Mouse (Mus musculus) neural tube, embryonic 10.5 days (tissue): ENCODE results near the gene Pkig.

Experiments
- DNase-seq: peaks from one replicate; pipeline ENCODE4 v3.0.0-alpha.2; 2017; ENCODE audit warnings: low spot score; ENCODE audit errors: extremely low spot score

The Pkig gene

GRCm38 (mm10) chr2:163708763-163709250 is 50.6 kb downstream of the Pkig start:
- no peak for DNase-seq

GRCm38 (mm10) chr2:163710000-163710399 is 51.8 kb downstream of the Pkig start:
- DNase-seq: no peak

DNA sequence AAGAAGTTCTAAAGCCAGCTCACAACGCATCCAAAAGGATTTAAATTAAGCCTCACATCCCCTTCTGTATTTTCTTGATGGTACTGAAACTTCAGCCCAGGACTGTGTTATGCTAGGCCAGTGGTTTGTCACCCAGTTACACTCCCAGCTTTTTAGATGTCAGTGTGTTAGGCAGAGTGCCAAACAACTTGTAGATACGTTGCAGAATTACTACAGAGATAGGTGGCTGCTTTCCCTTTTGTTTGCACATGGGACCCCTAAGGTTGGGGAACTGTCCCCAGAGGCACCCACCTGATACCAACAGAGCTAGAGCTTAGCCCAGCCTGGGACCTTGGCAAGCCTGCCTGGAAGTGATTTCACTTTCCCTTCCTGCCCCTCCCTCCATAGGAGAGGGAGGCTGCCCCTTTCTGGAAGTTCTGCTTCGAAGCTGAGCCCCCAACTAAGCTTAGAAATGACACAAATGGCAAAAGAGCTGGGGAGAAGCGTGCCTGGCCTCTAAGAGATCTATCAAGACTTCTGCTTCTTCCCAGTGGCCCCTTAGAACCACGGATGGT is 52.5 kb downstream of the Pkig start:
- DNase-seq: no peak

DNA sequence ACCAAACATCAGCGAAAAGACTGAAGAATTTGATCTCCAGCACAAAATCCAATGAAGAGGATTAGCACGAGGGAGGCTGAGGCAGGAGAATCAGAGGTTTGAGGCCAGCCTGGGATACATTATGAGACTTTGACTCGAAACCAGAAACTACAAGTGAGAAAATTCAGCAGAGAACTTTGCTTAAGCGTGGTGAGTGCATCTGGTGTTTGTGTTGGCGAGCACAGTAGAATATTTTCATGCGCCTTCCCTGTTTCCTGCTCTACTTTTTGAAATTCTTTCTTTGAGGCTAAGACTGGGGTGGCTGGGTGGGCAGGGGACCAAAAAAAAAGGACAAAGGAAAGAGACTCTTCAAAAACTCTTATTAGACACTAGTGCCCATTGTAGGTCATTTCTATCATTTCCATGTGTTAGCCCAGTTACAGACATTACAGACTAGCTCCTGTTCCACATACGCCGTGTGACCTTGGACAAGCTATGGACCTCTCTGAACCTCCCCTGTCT is 53.2 kb downstream of the Pkig start:
- no peak for DNase-seq

- no peak for DNase-seq
Observed at GRCm38 (mm10) chr2:163712473-163712872, 54.3 kb downstream of the Pkig start.

- no peak for DNase-seq
Observed at GRCm38 (mm10) chr2:163712874-163713273, 54.7 kb downstream of the Pkig start.

- DNase-seq: no peak
Observed at GRCm38 (mm10) chr2:163713340-163713739, 55.2 kb downstream of the Pkig start.

GRCm38 (mm10) chr2:163716448-163716847 is 58.3 kb downstream of the Pkig start:
- no peak for DNase-seq

GRCm38 (mm10) chr2:163716853-163717252 is 58.7 kb downstream of the Pkig start:
- DNase-seq: peak; percentile 33

GRCm38 (mm10) chr2:163718526-163718925 is 60.3 kb downstream of the Pkig start:
- DNase-seq: no peak

GRCm38 (mm10) chr2:163718951-163719603 is 60.9 kb downstream of the Pkig start:
- peak; percentile 88 for DNase-seq

DNA sequence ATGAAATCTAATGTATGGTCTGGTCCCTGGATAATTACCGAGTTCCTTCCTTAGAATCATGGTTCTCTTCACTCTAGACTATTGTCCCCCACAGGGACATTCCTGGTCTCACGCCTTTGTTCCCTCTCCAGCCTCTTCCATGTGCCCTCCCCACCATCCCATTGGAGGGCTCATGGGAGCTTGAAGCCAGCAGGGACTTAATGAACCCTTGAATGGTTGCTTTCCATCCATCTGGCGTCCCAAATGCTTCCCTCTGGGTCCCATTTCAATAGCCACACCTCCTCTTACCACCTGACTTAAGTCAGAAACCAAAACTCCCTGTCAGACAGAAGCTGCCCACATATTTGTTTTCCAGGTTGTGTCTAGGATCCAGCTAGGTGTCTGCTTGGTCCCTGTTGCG is 61.4 kb downstream of the Pkig start:
- DNase-seq: no peak

- no peak for DNase-seq
Observed at GRCm38 (mm10) chr2:163722550-163722949, 64.4 kb downstream of the Pkig start.

- DNase-seq: no peak
Observed at GRCm38 (mm10) chr2:163726766-163727393, 68.7 kb downstream of the Pkig start.

DNA sequence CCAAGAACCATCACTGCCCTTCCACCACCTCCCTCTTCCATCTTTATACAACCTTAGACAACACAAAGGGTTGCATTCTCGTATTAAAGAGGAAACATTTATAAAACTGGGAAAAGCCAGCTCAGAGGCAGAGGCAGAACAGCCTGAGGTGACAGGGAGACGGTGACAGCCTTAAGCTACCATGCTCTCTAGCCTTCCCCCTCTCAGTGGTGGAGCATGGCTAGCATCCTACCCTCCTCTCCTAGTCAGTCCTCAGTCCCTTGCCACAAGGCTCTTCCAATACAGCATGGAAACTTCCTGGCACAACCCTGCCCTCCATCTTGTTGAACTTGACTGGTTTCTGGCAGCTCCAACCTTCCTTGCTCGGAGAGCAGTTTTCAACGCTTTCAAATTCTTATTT is 70.1 kb downstream of the Pkig start:
- no peak for DNase-seq

DNA sequence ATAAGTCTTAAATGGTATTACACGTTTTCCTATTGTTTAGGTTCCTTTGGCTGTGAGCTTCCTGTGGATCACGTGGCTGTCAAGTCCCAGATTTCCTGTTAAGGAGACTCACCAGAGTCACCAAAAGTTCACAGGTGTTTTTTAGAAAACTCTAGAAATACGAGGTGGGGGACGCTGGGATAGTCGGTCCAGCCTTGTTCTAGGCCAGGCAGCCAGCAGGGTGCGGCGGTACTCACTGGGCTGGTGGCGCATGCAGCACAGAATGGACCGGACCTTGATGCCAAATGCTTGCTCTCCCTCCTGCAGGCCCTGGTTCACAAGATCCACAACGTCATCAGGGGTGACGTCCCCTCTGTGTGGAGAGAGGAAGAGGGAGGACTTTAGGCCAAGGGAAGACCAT is 73.8 kb downstream of the Pkig start:
- no peak for DNase-seq

DNA sequence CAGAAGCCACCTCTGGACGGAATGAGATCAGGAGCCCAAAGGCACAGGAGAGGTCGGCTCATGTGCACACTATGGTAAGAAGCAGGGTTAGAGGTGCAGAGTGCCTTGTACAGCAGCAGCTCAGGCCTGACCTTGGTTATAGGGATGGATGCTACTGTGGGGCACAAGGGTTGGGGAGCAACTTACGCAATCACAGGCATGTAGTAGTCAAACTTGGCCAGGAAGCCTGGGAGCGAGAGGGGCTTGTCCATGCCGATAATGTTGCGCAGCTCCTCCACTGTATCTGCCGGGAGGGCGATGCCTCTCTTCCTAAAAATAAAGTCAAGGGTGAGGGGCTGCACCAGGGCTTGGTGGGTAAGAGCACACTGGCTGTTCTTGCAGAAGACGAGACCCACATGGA is 77.0 kb downstream of the Pkig start:
- DNase-seq: no peak

DNA sequence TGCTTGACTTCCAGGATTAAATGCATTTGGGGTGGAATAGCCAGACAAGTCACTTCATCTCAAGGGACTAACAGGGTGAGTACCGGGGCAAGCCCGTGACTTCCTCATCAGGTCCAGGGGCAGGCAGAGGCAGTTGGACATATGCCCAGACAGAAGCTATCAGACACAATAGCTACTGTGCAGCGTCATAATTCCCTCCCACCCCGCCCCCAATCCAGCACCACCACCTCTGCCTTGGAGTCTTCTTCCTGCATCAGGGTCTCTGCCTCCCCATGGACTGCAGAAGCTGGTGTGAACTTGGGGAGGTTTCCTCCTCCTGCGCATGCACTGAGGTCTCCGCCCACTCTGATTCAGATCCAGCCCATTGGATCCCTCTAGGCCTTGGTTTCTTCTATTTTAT is 77.8 kb downstream of the Pkig start:
- DNase-seq: no peak

- DNase-seq: no peak
Observed at GRCm38 (mm10) chr2:163742656-163743055, 84.5 kb downstream of the Pkig start.

DNA sequence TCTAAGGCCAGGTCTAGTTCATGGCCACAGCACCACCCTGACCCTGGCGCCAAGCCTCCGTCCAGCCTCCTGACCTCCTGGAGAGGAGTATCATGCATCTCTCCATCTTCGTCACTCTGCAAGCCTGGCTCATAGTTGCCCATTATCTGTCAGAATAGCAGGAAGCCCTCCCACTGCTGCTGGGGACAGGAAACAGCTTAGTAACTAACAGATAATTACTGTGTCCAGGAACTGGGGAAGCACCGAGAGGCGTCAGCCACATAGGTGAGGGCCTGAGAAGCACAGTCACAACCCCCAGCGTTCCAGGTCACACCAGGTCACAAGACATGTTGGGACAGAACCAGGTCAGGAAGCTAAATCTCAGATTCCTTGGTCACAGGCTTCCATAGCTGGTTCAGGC is 85.2 kb downstream of the Pkig start:
- DNase-seq: no peak

- DNase-seq: no peak
Observed at GRCm38 (mm10) chr2:163744801-163745570, 86.8 kb downstream of the Pkig start.
